Mouse (Mus musculus) hindbrain, postnatal 0 days (tissue): ENCODE measurements at regions not wholly inside any gene's neighbourhood (a gene's known extent, or its start where the extent isn't known, plus 50 kb on each side); places are given as distances from the start of the nearest gene placed in this dataset.

Experiments used
- ATAC-seq: fragments of 200-750 bp; cut with Nextera tagmentation; 2 replicates; pipeline ENCODE4 v1.8.0; 2017; ENCODE audit warnings: mild to moderate bottlenecking, moderate TSS enrichment, moderate library complexity
- DNase-seq: peaks from one replicate; pipeline ENCODE4 v3.0.0-alpha.2; 2015; ENCODE audit warnings: low spot score
- H3K27ac ChIP-seq: fragments of 300-500 bp; sonication (generic); 2 replicates; pipeline ENCODE4 v1.5.1; 2014; ENCODE audit warnings: mild to moderate bottlenecking
- H3K27me3 ChIP-seq: fragments of 300-500 bp; sonication (generic); 2 replicates; pipeline ENCODE4 v1.6.1; 2014; ENCODE audit warnings: low read length, mixed read lengths; ENCODE audit not compliant: insufficient read depth
- H3K36me3 ChIP-seq: fragments of 300-500 bp; sonication (generic); 2 replicates; pipeline ENCODE4 v1.6.1; 2014; ENCODE audit warnings: low read length, mixed read lengths; ENCODE audit not compliant: insufficient read depth
- H3K4me1 ChIP-seq: fragments of 300-500 bp; sonication (generic); 2 replicates; pipeline ENCODE4 v1.6.1; 2014; ENCODE audit warnings: antibody characterized with exemption, low read length, mixed read lengths; ENCODE audit not compliant: insufficient read depth
- H3K4me2 ChIP-seq: fragments of 300-500 bp; sonication (generic); 2 replicates; pipeline ENCODE4 v1.6.1; 2014; ENCODE audit warnings: low read depth, mild to moderate bottlenecking, low read length, moderate library complexity, mixed read lengths
- H3K4me3 ChIP-seq: fragments of 300-500 bp; sonication (generic); 2 replicates; pipeline ENCODE4 v1.5.1; 2014; ENCODE audit warnings: low read length
- H3K9ac ChIP-seq: fragments of 300-500 bp; sonication (generic); replicated peaks from 2 replicates; pipeline ENCODE4 v1.6.1; 2014; ENCODE audit warnings: mild to moderate bottlenecking, low read length, moderate library complexity, mixed read lengths
- H3K9me3 ChIP-seq: fragments of 300-500 bp; sonication (generic); 2 replicates; pipeline ENCODE4 v1.6.1; 2016; ENCODE audit warnings: low read length, mixed read lengths
- CTCF ChIP-seq: IDR thresholded peaks from 2 replicates; pipeline ENCODE4 v1.5.1; 2016; ENCODE audit warnings: antibody characterized with exemption, control low read depth, low read depth
- WGBS: fragments of 180-500 bp; shearing (Covaris S2); extraction: QIAGEN DNeasy Blood & Tissue Kit; methylation state at CpG from one replicate; pipeline ENCODE4 v1.1.7; 2014; 5-methylcytosine and 5-hydroxymethylcytosine counted together

- ATAC-seq, result no peak
- WGBS, result 90% methylated on average over 10 of the region's 10 CpGs
Measured at GRCm38 (mm10) chr14:75396511-75397026, 59.2 kb upstream of the Siah3 start.

GRCm38 (mm10) chr14:75399678-75400077 lies 56.1 kb upstream of the Siah3 start:
- Histone ChIP-seq H3K4me3 (no peak overlapping the region), H3K9me3 (no peaks in the 10 kb centered on the region), H3K4me2 (no peak overlapping the region), H3K27ac (no peak overlapping the region), H3K4me1 (no peaks in the 10 kb centered on the region), H3K9ac (no peak overlapping the region), H3K36me3 (no peaks in the 10 kb centered on the region), H3K27me3 (no peaks in the 10 kb centered on the region)
- WGBS, result 74% methylated on average over 2 of the region's 2 CpGs
- TF ChIP-seq CTCF, result no peak
- ATAC-seq (no peak), DNase-seq (no peak)

More at GRCm38 (mm10) chr14:75396511-75397026, 59.2 kb upstream of the Siah3 start:
- Histone ChIP-seq H3K27me3 (no peaks in the 10 kb centered on the region), H3K27ac (no peak overlapping the region), H3K4me3 (no peak overlapping the region), H3K9ac (no peak overlapping the region), H3K4me1 (no peaks in the 10 kb centered on the region), H3K9me3 (no peaks in the 10 kb centered on the region), H3K36me3 (no peaks in the 10 kb centered on the region), H3K4me2 (no peak overlapping the region)
- no peak for TF ChIP-seq CTCF
- no peak for DNase-seq

- Histone ChIP-seq H3K36me3 (no peaks in the 10 kb centered on the region), H3K27me3 (no peaks in the 10 kb centered on the region), H3K4me1 (no peaks in the 10 kb centered on the region), H3K4me3 (no peak overlapping the region), H3K27ac (no peak overlapping the region), H3K4me2 (no peak overlapping the region), H3K9me3 (no peaks in the 10 kb centered on the region), H3K9ac (no peak overlapping the region)
- DNase-seq (peak; percentile 38), ATAC-seq (no peak)
- 78% methylated on average over 12 of the region's 12 CpGs for WGBS
- no peak for TF ChIP-seq CTCF
Measured at GRCm38 (mm10) chr14:75402483-75403103, 53.2 kb upstream of the Siah3 start.
